Mouse (Mus musculus) ZHBTc4 (cell line): ENCODE results near the gene Epha5.

Experiments
- DNase-seq: peaks from one replicate; pipeline ENCODE4 v3.0.0-alpha.2; 2011; ENCODE audit warnings: low read depth, low spot score

Gene Epha5

DNA sequence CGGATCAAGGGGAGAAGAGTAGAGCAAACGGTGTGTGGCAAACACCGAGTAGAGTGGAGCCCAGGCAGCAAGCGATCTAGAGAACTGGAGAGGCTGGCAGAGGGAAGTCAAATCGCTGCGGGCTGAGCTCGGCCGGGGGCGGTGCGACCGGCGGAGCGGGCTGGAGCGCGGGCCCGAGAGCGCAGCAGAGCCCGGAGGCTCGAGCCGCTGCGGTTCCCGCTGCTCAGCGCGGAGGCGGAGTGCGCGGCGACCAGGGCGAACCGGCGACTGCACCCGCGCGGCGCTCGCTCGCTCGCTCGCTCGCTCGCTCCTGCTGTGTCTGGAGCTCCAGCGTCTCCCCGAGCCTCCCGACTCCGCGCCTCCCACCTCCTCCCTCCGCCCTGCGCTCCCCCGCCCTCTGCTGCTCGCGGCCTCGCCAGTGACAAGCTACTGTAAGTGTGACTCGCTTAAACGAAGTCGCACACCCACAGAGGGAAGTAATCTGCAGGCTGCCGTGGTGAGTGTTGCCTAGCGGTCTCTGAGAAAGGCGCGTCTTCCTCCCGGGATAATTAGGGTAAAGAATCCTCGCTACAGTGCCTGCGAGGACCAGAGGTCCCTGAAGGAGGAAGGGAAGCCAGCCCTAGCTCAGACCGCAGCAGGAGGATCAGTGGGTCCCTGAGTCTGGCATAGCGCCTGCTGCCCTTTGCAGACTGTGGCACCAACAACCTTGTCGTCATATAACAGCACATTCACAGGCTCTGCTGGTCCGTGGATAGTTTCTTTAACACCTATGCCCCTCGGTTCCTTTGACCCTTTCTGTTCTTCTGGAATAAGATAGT lies at the start of gene Epha5:
TSS of gene Epha5 (minus strand) at position 321 of the 818 bp plus-strand sequence.
- peak; percentile 86 for DNase-seq

DNA sequence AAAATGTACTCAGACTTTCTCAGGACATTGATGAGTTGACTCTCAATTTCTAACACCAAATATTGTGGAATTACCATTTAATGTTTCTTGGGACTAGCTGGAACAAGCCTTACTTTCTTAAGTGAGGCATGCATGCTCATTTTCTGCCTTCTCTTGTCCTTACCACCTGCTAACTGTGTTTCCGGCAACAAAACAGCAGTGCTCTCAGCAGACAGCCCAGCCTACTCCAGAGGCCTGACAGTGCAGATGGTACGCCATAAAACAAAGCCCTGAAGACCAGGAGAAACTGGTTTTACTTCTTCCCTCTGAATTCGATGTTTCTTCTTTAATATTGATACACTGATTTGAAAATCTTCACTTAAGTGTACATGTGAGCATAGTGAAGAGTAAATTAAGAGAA lies 39.0 kb upstream of the Epha5 start:
- DNase-seq, result no peak

DNA sequence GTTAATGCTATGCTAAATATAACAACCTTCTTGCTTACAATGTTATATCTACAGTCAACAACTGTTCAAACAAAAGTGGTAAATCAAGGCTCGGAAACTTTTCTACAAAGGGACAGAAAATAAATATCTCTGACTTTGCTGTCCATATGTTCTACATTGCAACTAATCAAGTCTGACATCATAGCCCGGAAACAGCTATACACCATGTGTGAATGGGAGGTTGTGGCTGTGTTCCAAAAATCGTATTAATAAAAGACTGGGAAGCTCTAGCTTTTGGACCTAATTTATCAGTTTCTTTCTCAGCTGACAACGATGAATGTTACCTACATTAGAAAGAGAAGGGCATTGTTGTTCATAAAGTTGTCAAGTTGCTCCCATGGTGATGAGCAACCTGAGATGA lies 37.5 kb upstream of the Epha5 start:
- DNase-seq, result no peak

DNA sequence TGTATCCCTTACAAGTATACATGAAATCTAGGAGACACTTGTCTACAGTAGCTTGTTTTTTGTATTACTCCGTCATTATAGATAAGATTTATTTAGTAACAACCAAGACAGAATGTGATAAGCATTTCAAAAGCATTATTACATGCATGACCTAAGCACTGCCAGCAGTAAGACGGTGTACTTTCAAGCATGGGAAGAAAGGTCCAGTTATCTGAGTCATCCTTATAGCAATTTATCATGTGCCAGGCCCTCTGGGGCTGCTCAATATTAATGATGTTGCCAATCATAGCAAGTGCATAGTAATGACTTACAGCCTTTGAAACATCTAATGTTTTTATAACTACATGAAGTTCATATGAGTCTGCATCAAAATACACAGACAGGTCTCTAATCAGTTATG lies 36.7 kb upstream of the Epha5 start:
- no peak for DNase-seq

DNA sequence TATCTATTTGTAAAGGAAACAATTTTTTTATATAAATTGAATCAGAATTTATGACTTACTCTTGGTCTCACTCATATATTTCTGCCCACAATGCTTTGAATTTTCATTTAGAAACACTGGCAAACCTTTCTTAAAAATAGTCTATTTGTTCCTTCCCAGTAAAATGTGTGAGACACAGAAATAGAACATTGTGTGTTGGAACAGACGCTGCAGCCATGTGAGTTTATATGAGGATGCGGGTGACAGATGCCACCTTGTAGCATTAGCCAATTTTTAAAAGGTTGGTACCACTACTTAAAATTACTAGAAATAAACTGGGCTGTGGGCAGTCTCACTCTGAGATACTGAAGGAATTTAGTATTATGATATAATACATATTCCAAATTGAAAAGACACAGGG lies 23.1 kb upstream of the Epha5 start:
- no peak for DNase-seq

DNA sequence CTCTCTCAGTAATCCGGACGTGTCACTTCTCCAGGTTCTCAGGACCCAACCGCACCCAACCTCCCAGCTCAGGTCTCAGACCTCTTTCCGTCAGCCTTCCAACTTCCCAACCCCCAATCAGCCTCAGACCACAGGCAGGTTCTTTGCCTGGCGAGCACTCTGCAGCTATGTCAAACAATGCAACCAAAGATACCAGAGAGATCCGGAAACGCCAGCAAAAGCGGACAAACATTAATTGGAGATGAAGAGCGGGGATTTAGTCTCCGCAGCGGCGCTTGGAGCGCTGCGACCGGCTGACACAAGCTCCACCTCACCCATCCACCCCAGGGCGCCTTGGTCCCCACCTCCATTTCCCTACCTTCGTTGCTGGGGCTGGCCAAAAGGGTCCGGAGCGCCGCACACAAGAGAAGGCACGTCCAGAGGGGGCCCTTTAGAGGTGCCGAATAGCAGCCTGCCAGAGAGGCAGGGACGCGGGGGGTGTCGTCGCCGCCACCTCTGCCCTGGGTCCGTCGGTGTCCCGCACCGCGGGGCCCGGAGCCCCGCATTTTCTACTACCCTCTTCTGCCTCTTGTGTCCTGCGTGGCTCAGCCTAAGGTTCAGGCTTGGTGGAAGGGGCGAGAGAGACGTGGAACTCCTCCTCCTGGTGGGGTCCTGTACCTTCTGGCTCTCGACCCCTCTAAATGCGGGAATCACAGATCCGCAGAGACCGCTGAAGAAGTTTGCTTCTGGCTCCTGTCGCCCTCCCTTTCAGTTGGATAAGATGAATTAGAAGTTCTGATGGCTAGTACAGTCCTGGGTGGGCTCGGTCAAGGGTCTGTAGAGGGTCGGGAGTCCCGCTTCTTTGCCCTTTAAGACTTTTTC lies 991 bp downstream of the Epha5 start:
- DNase-seq, result peak; percentile 50

DNA sequence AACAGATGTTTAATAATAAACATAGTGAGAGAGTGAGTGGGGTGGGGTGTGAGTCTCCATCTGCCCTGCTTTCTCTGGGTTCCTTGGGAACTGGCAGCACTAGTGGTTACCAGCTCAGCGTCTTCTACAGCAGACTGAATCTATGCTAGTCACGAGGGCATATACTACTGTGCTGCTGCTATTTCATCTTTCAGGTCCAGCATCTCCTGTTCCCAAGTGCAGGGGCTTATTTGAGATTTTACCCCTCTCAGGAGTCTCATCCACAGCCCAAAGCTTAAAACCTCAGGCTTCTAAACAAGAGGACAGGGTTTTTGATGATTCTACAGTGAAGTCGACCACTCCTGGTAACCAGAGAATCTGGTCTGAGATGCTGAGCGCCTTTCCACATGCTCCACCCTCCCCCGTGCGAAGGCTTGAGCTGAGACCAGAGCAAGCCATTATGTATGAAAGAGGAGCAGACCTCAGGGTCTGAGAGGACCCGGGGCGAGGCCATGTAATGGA lies 2.2 kb downstream of the Epha5 start:
- DNase-seq, result no peak

DNA sequence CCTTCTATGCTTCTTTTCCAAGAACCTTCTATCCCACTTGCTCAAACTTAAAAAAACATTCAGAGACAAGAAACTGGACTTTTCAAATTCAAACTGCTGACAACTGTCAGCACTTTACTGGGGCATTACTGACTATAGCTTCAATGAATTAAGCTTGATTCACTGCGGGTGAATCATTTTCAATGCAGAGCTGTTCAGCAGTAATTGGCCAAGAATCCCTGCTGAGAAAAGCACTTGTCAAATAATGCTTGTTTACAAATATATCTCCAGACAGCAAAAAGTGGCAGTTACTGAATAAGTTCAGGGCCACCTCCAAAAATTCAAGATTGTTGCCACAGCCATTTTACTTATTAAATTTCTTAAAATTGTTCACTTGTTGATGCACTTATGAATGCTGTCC lies 4.2 kb downstream of the Epha5 start:
- DNase-seq, result no peak

DNA sequence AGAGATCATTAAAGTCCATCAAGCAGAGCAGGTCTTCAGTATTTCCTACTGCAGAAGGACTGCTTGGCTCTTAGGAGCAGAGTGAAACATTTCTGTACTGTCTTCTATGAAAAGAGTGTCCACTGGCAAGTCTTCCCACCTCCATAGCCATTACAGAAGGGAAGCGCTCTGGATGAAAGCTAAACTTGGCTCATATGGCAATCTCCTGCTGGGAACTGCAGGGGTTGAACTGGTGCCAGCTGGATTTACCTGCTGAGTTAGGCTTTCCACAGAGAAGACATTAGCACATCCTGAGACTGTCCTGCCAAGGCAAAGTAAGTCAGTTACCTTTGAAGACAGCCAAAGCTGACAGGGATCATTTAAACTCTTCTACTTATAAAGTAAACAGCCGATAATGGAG lies 8.8 kb downstream of the Epha5 start:
- peak; percentile 26 for DNase-seq

DNA sequence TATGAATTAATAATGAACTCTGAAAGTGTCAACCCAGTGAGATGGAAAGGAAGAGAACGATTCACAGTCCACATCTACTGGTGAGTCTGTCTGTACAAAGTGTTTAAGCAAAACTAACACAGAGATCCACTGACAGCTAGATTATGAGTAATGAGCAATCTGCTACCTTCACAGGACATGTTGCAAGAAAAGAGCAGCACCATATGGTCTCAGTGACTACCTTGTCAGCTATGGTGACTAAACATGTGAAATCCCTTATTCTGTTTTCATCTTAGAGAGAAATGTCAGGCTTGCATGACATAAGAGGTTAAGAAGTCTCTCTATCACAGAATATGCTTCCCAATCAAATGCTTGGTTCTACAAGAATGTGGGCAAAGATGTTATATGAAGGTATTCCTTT lies 20.1 kb downstream of the Epha5 start:
- no peak for DNase-seq

DNA sequence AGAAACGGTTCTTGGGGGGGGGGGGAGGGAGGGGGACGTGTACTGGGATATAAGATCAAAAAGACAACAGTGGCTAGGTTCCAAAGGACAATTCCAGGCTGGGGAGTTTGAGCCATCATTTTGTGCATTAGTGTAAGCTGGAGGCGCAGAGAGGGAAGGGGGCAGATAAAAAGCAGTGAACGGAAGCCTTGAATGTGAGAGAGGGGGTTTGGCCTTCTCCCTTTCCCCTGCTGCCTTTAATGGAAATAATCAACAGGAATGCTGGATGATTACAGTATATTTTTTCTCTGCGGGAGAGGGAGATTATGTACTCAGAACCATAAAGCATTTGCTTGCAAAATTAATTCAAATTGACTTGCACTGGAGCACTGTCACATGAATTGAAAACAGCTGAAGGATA lies 51.8 kb downstream of the Epha5 start:
- DNase-seq, result no peak

DNA sequence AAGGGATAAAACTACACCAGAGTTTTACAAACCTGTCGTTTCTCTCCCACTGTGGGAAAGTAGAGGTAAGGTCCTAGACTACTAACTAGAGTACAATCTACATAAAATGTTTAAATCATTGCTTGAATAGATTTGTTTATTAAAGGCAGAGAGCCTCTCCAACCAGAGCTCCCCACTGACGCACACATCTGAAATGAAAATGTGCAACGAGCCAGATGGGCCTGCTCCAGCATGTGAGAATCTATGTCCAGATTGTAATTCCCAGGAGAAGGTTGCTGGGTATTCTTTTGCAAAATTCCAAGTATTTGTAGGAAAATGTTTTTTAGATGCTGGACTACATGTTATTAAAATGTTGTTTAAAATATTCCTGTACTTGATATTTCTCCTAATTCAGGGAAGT lies 57.8 kb downstream of the Epha5 start:
- DNase-seq, result no peak

DNA sequence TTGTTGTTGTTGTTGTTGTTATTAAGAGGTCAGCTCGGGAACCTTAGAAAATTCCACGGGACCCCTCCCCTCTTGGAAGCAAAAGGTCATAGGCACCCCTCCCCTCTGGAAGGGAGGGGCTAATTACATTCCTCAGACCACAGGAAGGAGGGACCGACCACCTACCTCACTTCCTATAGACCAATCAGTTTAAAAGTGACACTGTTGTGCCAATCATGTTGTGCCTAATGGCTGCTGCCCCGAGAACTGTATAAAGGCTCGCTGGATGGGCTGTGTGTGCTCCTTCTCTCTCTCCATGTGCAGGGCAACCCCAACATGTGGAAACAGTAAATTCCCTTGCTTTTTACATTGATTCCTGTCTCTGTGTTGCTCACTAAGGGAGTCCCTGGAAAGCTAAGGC lies 64.1 kb downstream of the Epha5 start:
- peak; percentile 5 for DNase-seq

DNA sequence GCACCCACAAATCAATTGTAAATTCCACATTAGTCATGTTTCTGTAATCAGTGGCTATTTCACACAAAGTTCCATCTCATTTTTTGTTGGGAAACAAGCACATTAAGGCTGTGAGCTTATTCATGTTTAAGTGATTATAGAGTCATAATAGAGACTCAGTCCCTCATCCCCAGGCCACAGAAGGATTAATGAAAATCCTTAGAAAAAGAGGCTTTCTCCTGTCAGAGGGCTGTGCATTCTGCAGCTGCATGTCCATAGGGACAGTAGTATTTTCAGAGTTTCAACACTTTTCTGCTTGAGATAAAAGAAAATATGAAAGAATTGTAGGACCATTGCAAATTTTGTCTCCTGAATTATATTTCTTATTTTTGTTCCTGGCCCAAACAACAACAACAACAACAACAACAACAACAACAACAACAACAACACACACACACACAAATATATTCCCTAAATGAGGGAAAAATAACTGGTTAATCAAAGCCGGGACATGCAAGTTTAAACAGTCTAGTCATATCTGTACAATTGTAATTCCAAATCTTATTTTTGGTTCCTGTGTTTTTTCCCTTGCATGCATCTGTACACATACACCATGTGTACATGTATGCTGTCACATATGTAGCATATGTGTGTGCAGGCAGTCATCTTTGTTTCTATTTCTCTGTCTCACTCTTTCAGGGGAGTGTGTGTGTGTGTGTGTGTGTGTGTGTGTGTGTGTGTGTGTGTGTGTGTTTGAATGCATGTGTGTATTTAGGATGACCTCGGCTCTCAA lies 70.3 kb downstream of the Epha5 start:
- DNase-seq, result no peak

DNA sequence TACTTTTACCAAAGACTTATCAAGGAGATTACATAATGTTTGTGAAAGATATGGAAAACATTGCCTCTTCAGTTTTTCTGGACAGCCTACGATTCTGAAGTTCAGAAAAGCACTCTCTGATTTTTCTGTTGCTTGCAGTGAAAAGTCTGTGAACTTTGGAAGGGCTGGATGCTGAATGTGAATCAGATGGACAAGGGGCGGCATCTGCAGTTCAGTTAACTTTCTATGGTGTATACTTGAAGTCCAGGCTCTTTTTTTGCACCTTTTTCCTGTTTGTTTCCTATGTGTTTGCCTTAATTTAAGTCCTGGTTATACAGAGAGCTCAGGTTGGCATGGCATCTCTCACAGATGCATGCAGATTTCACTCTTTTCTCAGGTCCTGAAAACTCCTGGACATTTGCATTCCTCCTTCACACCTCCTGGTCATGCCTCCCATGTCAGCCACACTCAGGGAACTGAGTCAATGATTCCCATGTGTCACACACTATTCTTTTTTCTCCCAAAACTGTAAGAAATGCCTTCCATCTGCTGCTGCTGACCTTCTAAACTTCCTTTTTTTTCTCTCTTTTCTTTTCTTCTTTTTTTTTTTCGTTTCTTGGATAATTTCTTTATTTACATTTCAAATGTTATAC lies 81.2 kb downstream of the Epha5 start:
- no peak for DNase-seq

DNA sequence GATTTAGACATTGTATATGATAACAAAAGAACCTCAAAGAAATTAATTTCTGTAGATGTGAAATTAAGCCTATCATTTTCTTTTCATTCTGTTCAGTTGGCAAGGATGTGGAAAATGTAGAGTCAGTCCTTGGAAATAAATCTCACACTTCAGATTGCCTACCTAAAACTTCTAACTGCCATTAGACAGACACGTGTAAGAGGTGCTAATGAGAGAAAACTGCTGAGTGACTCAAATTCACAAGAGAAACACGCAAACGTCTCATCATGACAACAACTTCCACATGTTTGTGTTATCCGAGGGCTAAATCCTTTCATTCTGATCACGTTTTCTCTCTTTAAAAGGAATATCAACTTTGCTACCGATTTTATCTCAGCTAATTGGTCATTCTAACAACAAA lies 82.7 kb downstream of the Epha5 start:
- no peak for DNase-seq

DNA sequence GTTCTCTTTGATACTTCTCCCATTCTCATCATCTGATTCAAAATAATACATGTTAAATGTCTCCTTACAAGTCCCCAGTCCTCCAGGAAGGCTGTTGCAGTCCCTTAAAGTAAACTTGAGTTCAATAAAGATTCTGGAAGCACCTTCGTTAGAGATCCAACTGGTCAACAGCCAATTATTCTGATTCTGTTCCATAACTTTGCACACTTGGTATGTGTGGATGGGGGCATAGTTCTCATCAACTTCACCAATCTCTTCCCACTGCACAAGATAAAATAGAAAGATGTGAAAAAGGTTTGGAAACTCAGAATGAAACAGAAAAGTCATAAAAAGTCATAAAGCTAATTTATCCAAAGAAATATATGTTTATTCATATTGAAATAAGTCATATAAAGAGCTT lies 85.6 kb downstream of the Epha5 start:
- no peak for DNase-seq

DNA sequence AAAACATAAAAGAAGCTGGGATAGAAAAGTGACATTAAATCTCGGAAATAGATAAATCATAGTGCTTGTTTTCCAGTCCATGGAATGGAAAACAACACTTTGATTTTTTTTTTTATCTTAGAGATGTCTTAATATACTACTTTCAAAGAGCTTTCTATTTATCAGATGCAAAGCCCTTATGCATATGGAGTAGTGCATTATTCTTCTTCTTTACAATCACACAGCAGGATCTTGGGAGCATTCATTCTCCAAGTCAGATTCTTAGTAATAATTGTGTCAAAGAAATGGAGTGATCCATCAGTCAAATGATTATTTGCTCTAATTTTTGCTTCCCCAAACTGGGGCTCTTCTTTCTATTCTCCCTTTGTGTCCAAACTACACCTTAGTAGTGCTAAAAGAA lies 96.6 kb downstream of the Epha5 start:
- DNase-seq, result no peak

DNA sequence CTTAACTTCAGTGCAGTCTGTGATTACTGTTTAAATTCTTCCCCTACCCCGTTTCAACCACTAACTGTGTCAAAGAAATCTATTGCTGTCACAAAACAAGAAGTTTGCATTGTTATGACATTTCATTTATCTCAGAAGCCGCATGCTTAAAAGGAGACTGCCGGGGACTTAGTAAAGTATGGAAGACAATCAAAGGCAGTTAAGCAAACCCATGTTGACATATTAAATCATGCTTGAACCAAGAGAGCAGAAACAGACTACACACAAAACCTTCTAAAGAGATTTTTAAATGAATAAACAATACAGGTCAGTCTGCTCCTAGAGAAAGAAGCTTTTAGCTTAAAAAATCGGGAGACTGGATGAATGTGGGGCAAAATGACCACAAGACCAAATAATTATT lies 97.0 kb downstream of the Epha5 start:
- no peak for DNase-seq

DNA sequence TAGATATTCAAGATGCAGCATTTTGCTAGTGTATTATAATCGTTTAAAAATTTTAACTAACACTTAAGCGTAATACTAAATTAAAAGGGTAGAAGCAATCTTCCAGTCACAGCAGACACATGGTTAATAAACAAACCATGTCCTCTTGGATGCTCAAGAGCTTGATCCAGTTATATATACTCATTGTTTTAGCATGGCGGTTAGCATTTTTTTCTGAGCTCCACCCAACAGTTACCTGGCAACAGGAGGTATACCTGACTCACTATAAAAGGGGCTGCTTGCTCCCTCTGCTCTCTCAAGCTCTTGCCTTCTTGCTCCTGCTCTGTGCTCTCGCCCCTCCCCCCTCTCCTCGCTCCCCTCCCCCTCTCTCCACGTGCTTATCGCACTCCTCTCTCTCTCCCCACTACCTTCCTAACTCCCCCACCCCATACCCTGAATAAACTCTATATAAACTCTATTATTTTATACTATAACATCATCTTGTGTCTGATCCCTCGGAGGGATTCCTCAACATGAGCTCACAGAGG lies 98.3 kb downstream of the Epha5 start:
- no peak for DNase-seq

DNA sequence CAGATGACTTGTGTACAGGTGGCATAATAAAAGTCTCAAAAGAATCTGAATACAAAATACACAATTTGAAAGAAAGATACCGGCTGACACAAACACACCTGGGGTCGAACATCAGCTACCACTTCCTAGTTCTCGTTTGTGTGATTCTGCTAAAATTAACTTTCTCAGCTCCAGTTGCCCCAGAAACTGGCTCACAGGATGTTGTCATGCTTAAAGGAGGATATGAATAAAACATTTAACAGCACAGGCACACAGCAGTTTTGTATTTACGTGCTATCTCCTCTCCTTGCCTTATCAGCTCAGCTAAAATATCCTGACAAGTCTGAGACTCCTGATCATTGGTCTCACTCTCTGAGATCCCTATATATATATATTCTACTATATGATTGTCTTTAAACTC lies 99.3 kb downstream of the Epha5 start:
- DNase-seq, result no peak
